Mouse (Mus musculus): ENCODE results near the gene Galnt16.
A peak's percentile ranks its signal among the peaks of the same experiment; 100 is the strongest.

DNA sequence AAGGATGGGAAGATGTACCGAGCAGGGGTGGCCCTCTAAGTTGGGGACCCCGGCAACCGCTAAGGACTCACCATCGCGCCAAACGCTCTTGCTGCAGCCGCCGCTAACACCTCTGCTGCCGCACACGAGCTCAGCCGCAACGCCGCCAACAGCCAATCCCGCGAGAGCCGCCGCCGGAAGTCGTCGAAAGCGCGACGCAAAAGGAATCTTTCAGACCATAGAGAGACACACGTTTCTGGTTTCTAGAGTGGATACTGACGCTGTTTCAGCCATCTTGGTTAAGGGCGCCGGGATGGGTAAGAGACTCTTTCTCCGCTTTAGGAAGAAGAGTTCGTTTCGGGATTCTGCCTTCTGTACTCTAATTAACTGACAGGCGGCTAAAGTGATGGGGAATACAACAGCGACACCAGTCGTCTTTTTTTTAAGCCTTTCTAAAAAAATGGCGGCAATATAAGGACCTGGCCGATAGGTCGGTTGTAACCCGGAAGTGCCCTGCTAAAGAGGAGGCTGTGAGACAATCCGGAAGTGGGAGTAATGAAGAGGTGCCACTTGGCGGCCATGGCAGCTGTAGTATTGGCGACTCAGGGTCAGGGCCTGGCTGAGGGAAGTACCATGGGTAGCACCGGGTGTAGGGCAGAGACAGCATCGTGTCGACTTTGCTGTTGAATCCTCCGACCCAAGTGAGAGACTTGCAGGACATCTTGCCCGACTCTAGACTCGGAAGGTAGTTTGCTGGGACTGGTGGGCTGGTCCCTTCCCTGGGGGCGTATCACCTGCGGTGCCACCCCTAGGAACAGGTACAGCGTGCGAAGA lies 125.8 kb downstream of the Galnt16 start, which contains the start of the genes Slc39a9 and Erh:
- TF ChIP-seq POLR2A (IDR thresholded peaks at IDR 0.05; ENCODE audit: borderline replicate concordance, extremely low read depth, insufficient read depth, insufficient read length, poor library complexity, severe bottlenecking) = peak; percentile 20; the same call in 1 of the 2 replicates
- no peak for TF ChIP-seq CTCF (IDR thresholded peaks at IDR 0.05; ENCODE audit: borderline replicate concordance, extremely low read depth, insufficient read depth, insufficient read length)
